In genomic region chr6:121093662-121094408, GRCm38 (mm10) we compare ENCODE assay signal across 11 mouse cellular contexts. TPM values are rescaled to one million over a fixed set of nuclear protein-coding genes. Genes with fewer than 3 reads are reported as not detected.
DNase-seq lines count a peak whose midpoint lies in the region; ATAC-seq lines count a peak whose summit lies in the region.
"Had no signal": no experiment of that assay in that cellular context is flagged by ENCODE, and none has a peak within 500 bp of the region (broad histone marks: within the 10 kb centered on the region; RNA-seq: fewer than 3 reads in every experiment).

No protein-coding gene starts in this region.

- no peaks in the 10 kb centered on the region for H3K27me3 ChIP-seq in heart, embryonic 16.5 days (ENCODE audit: control insufficient read depth, insufficient read depth, low read length)
- no peaks in the 10 kb centered on the region for H3K27me3 ChIP-seq in embryonic facial prominence, embryonic 10.5 days (replicated peaks; ENCODE audit: low read depth, poor library complexity, severe bottlenecking)
- H3K27me3 ChIP-seq: forebrain, embryonic 15.5 days; neural tube, embryonic 15.5 days had no signal

- H3K9me3 ChIP-seq in heart, embryonic 16.5 days (replicated peaks; ENCODE audit: control insufficient read depth, low read length), result no peaks in the 10 kb centered on the region
- H3K9me3 ChIP-seq in embryonic facial prominence, embryonic 10.5 days, result no peaks in the 10 kb centered on the region; the same call in 1 of the 2 replicates
- H3K9me3 ChIP-seq: forebrain, embryonic 15.5 days; neural tube, embryonic 15.5 days had no signal

- H3K4me3 ChIP-seq in heart, embryonic 16.5 days (ENCODE audit: low read length), result no peak overlapping the region
- no peak overlapping the region for H3K4me3 ChIP-seq in embryonic facial prominence, embryonic 10.5 days
- H3K4me3 ChIP-seq: forebrain, embryonic 15.5 days; neural tube, embryonic 15.5 days had no signal

- DNase-seq in heart, postnatal 14 days, result no peak
- DNase-seq in c-Kit-negative CD71-positive TER-119-positive erythroid progenitor cells, embryonic 14.5 days (ENCODE audit: low read depth, low spot score), result peak; percentile 77
- peak; percentile 89 for DNase-seq in liver
- peak; percentile 62 to 76 for DNase-seq in spleen, postnatal 36 days (ENCODE audit: low spot score in 2 of 2)
- DNase-seq in embryonic facial prominence, embryonic 10.5 days (ENCODE audit: low spot score), result no peak
- no peak for DNase-seq in urinary bladder, adult 2 months (ENCODE audit: low spot score)
- DNase-seq: layer of hippocampus, postnatal 36 days had no signal

- H3K36me3 ChIP-seq in heart, embryonic 16.5 days (ENCODE audit: control insufficient read depth, insufficient read depth), result 0 out of 2 replicates have a peak, but pooled peaks cover 3% of the 10 kb centered on the region
- peaks cover 29% of the 10 kb centered on the region for H3K36me3 ChIP-seq in embryonic facial prominence, embryonic 10.5 days (replicated peaks)
- H3K36me3 ChIP-seq: forebrain, embryonic 15.5 days had no signal

- H3K9ac ChIP-seq in heart, embryonic 16.5 days (ENCODE audit: low read length), result 0 out of 2 replicates have a peak overlapping the region, but pooled peaks have one; percentile 13
- H3K9ac ChIP-seq: forebrain, embryonic 15.5 days; neural tube, embryonic 15.5 days had no signal

- peaks cover 48% of the 10 kb centered on the region for H3K4me1 ChIP-seq in heart, embryonic 16.5 days (ENCODE audit: control insufficient read depth, insufficient read depth, low read length)
- H3K4me1 ChIP-seq in embryonic facial prominence, embryonic 10.5 days, result peaks cover 15% of the 10 kb centered on the region

- intact Hi-C loops in heart, postnatal 14 days (cut with DNase I), result no loop called here

- 0 out of 2 replicates have a peak, but pooled peaks have one; percentile 38 for ATAC-seq in heart, embryonic 16.5 days (replicated peaks; ENCODE audit: extremely low read depth, insufficient read depth, low FRiP score)
- ATAC-seq: forebrain, embryonic 15.5 days; midbrain, embryonic 16.5 days had no signal

- 54% methylated on average over 8 of the region's 8 CpGs for WGBS in heart, embryonic 16.5 days
- 85% methylated on average over 8 of the region's 8 CpGs for WGBS in embryonic facial prominence, embryonic 10.5 days

- H3K4me2 ChIP-seq in heart, embryonic 16.5 days (ENCODE audit: low read depth, low read length), result no peak overlapping the region
- H3K4me2 ChIP-seq: forebrain, embryonic 15.5 days; neural tube, embryonic 15.5 days had no signal

- peak overlapping the region; percentile 21; the same call in 1 of the 2 replicates for H3K27ac ChIP-seq in heart, embryonic 16.5 days (ENCODE audit: low read length)
- no peak overlapping the region for H3K27ac ChIP-seq in embryonic facial prominence, embryonic 10.5 days (replicated peaks)
- H3K27ac ChIP-seq: forebrain, embryonic 15.5 days; neural tube, embryonic 15.5 days had no signal

RNA-seq across cellular contexts. Expression of gene Mical3, which starts 37.0 kb away (rescaled TPM):
- 27.2 and 30.4 TPM in 2 replicates for polyA plus RNA-seq in heart, embryonic 16.5 days (2015; fragmentation: Nextera tagmentation; extraction: Ambion mirVana)
- 100 to 1,000 TPM; 114 to 124 TPM for total RNA-seq in heart, postnatal 14 days (2021)
- polyA plus RNA-seq in embryonic facial prominence, embryonic 10.5 days (2016; fragmentation: Nextera tagmentation; extraction: Ambion mirVana), result 9.9 and 10.4 TPM in 2 replicates
- polyA plus RNA-seq in urinary bladder, adult 2 months (2012; rRNA removed), result 34.0 and 63.0 TPM in 2 replicates

Comparison
In these comparisons a context has a peak if more than half of its experiments do, and no peak if none do; other contexts are left out.
1. DNase-seq: peak in c-Kit-negative CD71-positive TER-119-positive erythroid progenitor cells, embryonic 14.5 days (single experiment), liver (single experiment) and spleen, postnatal 36 days (2 of 2); none in heart, postnatal 14 days (0 of 2), embryonic facial prominence, embryonic 10.5 days (single experiment) and urinary bladder, adult 2 months (single experiment).